Mouse (Mus musculus): ENCODE data around the gene Tead1. TPM values are rescaled to one million over a fixed set of nuclear protein-coding genes. Genes with fewer than 3 reads are reported as not detected.

Tead1 gene
- polyA plus RNA-seq, 1 experiment from 2014 or later = not detected

- no peak overlapping the region for H3K4me3 ChIP-seq (ENCODE audit: inconsistent target)
- H3K27ac ChIP-seq = no peak overlapping the region
- H3K36me3 ChIP-seq (ENCODE audit: inconsistent target) = no peaks in the 10 kb centered on the region
- no peaks in the 10 kb centered on the region for H3K79me2 ChIP-seq (ENCODE audit: inconsistent target)
- WGBS (ENCODE audit: missing documents) = 12% methylated on average over 5 of the region's 5 CpGs
These were observed 144.5 kb downstream of the Tead1 start for GRCm38 (mm10) chr7:112823621-112824020.

GRCm38 (mm10) chr7:112825339-112825781 lies 146.2 kb downstream of the Tead1 start:
- Histone ChIP-seq H3K4me3 (ENCODE audit: inconsistent target) (no peak overlapping the region), H3K79me2 (ENCODE audit: inconsistent target) (no peaks in the 10 kb centered on the region), H3K36me3 (ENCODE audit: inconsistent target) (no peaks in the 10 kb centered on the region), H3K27ac (no peak overlapping the region)
- 11% methylated on average over 11 of the region's 11 CpGs for WGBS (ENCODE audit: missing documents)

DNA sequence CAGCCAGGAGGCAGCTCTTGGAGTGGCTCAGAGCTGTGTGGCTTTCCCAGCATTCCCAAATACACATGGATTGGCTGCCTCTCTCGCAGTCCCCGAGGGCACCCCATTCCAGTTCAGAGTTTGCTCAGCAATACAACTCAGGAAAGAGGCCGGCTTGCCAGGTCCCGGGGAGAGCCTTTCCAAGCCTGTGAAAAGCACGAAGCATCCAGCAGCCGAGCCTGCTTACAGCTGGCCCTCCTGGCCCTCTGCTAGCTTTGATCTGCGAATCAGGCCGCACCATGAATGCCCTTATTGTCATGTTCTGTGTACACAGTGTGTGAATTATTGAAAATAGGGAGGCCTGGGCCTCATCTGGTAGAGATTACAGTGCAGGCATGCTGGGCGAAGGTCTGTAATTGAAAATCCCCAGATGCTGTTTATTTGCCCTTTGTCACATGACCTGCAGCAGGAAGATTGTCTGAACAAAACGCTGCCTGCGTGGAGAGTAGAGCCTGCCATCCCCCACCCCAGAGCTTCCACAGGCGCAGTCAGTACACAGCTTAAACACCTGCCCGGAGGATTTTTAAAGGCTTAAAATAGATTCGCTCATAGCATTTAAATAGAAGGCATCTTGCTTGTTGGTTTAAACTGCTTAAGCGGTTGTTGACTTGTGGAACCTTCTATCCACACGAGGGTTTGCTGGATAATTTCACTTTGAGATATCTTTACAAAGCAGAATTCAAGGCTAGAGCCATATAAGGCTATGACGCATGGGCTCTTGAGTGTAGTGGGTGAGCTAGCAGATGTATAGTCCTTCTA lies 147.2 kb downstream of the Tead1 start:
- WGBS (ENCODE audit: missing documents) = 68% methylated on average over 17 of the region's 17 CpGs
- H3K36me3 ChIP-seq (ENCODE audit: inconsistent target) = no peaks in the 10 kb centered on the region
- no peak overlapping the region for H3K4me3 ChIP-seq (ENCODE audit: inconsistent target)
- no peak overlapping the region for H3K27ac ChIP-seq
- H3K79me2 ChIP-seq (ENCODE audit: inconsistent target) = no peaks in the 10 kb centered on the region

- Histone ChIP-seq H3K4me3 (ENCODE audit: inconsistent target) (no peak overlapping the region), H3K36me3 (ENCODE audit: inconsistent target) (no peaks in the 10 kb centered on the region), H3K27ac (no peak overlapping the region), H3K79me2 (ENCODE audit: inconsistent target) (no peaks in the 10 kb centered on the region)
- 85% methylated on average over 8 of the region's 10 CpGs for WGBS (ENCODE audit: missing documents)
These were observed 149.0 kb downstream of the Tead1 start for GRCm38 (mm10) chr7:112828016-112828695.

- Histone ChIP-seq H3K27ac (no peak overlapping the region), H3K79me2 (ENCODE audit: inconsistent target) (no peaks in the 10 kb centered on the region), H3K36me3 (ENCODE audit: inconsistent target) (no peaks in the 10 kb centered on the region), H3K4me3 (ENCODE audit: inconsistent target) (no peak overlapping the region)
These were observed 149.5 kb downstream of the Tead1 start for GRCm38 (mm10) chr7:112828696-112829022.

DNA sequence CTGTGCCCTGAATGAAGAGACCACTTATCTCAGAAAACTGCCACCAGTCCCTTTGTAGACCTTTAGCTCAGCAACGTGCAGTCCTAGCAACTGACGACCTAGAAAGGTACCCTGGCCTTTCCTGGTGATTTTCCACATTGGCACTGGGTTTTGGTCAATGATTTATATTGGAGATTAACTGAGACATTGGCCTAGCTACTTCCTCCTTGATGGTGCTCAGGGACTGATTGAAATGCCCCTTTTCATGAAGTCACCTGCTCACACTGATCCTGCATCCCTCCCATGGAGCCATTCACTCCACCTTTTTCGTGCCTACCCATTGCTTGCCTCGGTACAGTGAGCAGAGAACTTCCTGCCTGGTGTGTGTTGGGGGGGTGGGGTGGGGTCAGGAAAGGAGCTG lies 151.8 kb downstream of the Tead1 start:
- Histone ChIP-seq H3K79me2 (ENCODE audit: inconsistent target) (no peaks in the 10 kb centered on the region), H3K27ac (no peak overlapping the region), H3K4me3 (ENCODE audit: inconsistent target) (no peak overlapping the region), H3K36me3 (ENCODE audit: inconsistent target) (no peaks in the 10 kb centered on the region)
- 61% methylated on average over 4 of the region's 4 CpGs for whole genome bisulfite sequencing (ENCODE audit: missing documents)

- Histone ChIP-seq H3K36me3 (ENCODE audit: inconsistent target) (no peaks in the 10 kb centered on the region), H3K4me3 (ENCODE audit: inconsistent target) (no peak overlapping the region), H3K79me2 (ENCODE audit: inconsistent target) (no peaks in the 10 kb centered on the region), H3K27ac (no peak overlapping the region)
- 79% methylated on average over 4 of the region's 4 CpGs for WGBS (ENCODE audit: missing documents)
These were observed 152.3 kb downstream of the Tead1 start for GRCm38 (mm10) chr7:112831446-112831845.

- Histone ChIP-seq H3K27ac (no peak overlapping the region), H3K4me3 (ENCODE audit: inconsistent target) (no peak overlapping the region), H3K36me3 (ENCODE audit: inconsistent target) (no peaks in the 10 kb centered on the region), H3K79me2 (ENCODE audit: inconsistent target) (no peaks in the 10 kb centered on the region)
- 86% methylated on average over 4 of the region's 4 CpGs for WGBS (ENCODE audit: missing documents)
These were observed 154.0 kb downstream of the Tead1 start for GRCm38 (mm10) chr7:112833132-112833531.

DNA sequence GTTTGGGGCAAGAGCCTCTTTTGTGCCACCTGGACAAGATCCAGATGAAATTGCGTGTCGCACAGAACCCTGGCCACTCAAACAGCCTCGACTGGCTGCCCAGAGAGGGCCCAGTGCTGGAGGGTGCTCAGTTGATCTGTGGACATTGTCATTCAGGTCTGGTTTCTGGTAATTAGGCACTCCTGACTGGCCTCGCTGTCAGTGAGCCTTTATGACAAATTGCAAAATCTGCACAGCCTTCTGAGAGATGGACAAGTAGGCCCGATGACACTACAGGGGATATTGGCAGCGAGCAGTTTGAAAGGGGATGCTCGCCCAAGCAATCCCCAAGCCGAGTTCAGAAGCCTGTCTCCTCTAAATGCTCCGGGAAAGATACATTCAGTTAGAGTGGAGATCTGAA lies 157.0 kb downstream of the Tead1 start:
- 96% methylated on average over 9 of the region's 9 CpGs for WGBS (ENCODE audit: missing documents)
- H3K4me3 ChIP-seq (ENCODE audit: inconsistent target) = no peak overlapping the region
- H3K79me2 ChIP-seq (ENCODE audit: inconsistent target) = no peaks in the 10 kb centered on the region
- no peaks in the 10 kb centered on the region for H3K36me3 ChIP-seq (ENCODE audit: inconsistent target)
- no peak overlapping the region for H3K27ac ChIP-seq

GRCm38 (mm10) chr7:112838131-112838530 lies 159.0 kb downstream of the Tead1 start:
- H3K79me2 ChIP-seq (ENCODE audit: inconsistent target) = no peaks in the 10 kb centered on the region
- H3K4me3 ChIP-seq (ENCODE audit: inconsistent target) = no peak overlapping the region
- 77% methylated on average over 6 of the region's 6 CpGs for WGBS (ENCODE audit: missing documents)
- no peaks in the 10 kb centered on the region for H3K36me3 ChIP-seq (ENCODE audit: inconsistent target)
- no peak overlapping the region for H3K27ac ChIP-seq

- Histone ChIP-seq H3K79me2 (ENCODE audit: inconsistent target) (no peaks in the 10 kb centered on the region), H3K36me3 (ENCODE audit: inconsistent target) (no peaks in the 10 kb centered on the region), H3K27ac (no peak overlapping the region), H3K4me3 (ENCODE audit: inconsistent target) (no peak overlapping the region)
- WGBS (ENCODE audit: missing documents) = 59% methylated on average over 7 of the region's 7 CpGs
These were observed 161.2 kb downstream of the Tead1 start for GRCm38 (mm10) chr7:112840351-112840750.

GRCm38 (mm10) chr7:112840890-112841289 lies 161.8 kb downstream of the Tead1 start:
- WGBS (ENCODE audit: missing documents) = 66% methylated on average over 8 of the region's 8 CpGs

GRCm38 (mm10) chr7:112841484-112841883 lies 162.4 kb downstream of the Tead1 start:
- no peaks in the 10 kb centered on the region for H3K36me3 ChIP-seq (ENCODE audit: inconsistent target)
- H3K27ac ChIP-seq = no peak overlapping the region
- 37% methylated on average over 8 of the region's 8 CpGs for WGBS (ENCODE audit: missing documents)
- H3K4me3 ChIP-seq (ENCODE audit: inconsistent target) = no peak overlapping the region
- H3K79me2 ChIP-seq (ENCODE audit: inconsistent target) = no peaks in the 10 kb centered on the region

More at GRCm38 (mm10) chr7:112840890-112841289, 161.8 kb downstream of the Tead1 start:
- Histone ChIP-seq H3K79me2 (ENCODE audit: inconsistent target) (no peaks in the 10 kb centered on the region), H3K36me3 (ENCODE audit: inconsistent target) (no peaks in the 10 kb centered on the region), H3K4me3 (ENCODE audit: inconsistent target) (no peak overlapping the region), H3K27ac (no peak overlapping the region)

DNA sequence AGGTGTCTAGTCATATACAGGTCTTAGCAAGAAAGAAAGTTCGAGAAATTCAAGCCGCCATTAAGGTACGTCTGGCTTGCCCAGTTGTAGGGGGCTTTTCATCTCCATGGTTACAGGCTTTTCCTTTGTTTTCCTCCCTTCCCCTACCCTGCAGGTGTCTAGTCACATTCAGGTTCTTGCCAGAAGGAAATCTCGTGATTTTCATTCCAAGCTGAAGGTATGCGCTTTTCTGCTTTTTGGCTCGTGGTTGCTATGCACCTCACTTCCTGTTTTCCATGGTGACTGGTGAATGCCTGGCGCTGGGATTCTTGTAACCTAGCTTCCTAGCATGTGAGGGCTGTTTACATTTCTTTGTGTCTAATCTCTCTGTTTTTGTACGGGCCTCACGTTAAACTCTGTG lies 162.8 kb downstream of the Tead1 start:
- Histone ChIP-seq H3K79me2 (ENCODE audit: inconsistent target) (no peaks in the 10 kb centered on the region), H3K27ac (no peak overlapping the region), H3K36me3 (ENCODE audit: inconsistent target) (no peaks in the 10 kb centered on the region), H3K4me3 (ENCODE audit: inconsistent target) (no peak overlapping the region)
- WGBS (ENCODE audit: missing documents) = 24% methylated on average over 9 of the region's 9 CpGs

- Histone ChIP-seq H3K4me3 (ENCODE audit: inconsistent target) (no peak overlapping the region), H3K27ac (no peak overlapping the region), H3K36me3 (ENCODE audit: inconsistent target) (no peaks in the 10 kb centered on the region), H3K79me2 (ENCODE audit: inconsistent target) (no peaks in the 10 kb centered on the region)
- WGBS (ENCODE audit: missing documents) = 70% methylated on average over 8 of the region's 8 CpGs
These were observed 172.2 kb downstream of the Tead1 start for GRCm38 (mm10) chr7:112851281-112851744.

Data from macrophage (primary cell).